Mouse (Mus musculus) B cell, adult 2 months (primary cell): ENCODE results near the gene Gm9507.

ENCODE experiments used
- DNase-seq, 2 experiments: peaks; one replicate each; pipeline ENCODE4 v3.0.0; 2022

Gene Gm9507

DNA sequence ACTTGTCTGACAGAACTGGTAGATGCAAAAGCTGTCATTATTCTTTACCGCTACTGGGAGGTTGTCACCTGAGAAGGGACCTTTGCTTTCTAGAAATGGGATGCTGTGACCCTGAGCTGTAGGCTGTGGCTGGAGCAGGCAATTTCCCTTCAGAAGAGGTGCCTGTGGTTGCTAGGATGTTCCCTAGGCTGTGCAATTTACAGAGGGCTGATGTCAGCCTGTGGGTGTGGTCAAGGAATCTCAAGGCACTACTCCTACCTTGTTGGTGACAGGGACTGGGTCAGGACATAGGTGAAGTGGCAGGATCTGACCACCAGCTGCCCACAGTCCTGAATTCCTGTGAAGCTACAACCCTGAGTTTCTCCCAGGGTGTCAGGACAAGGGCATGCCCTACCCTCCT, 41.9 kb downstream of the Gm9507 start:
- DNase-seq, result no peak
